In genomic region chr2:69212652-69213051, GRCm38 (mm10) we compare ENCODE assay signal across 23 mouse cellular contexts. TPM values are rescaled to one million over a fixed set of nuclear protein-coding genes. Genes with fewer than 3 reads are reported as not detected.
DNase-seq lines count a peak whose midpoint lies in the region; ATAC-seq lines count a peak whose summit lies in the region.
"Had no signal": no experiment of that assay in that cellular context is flagged by ENCODE, and none has a peak within 500 bp of the region (broad histone marks: within the 10 kb centered on the region; RNA-seq: fewer than 3 reads in every experiment).

No protein-coding gene starts in this region.

- 65% methylated on average over 10 of the region's 10 CpGs for WGBS in hindbrain, embryonic 16.5 days
- 77% methylated on average over 10 of the region's 10 CpGs for WGBS in hindbrain, embryonic 13.5 days
- WGBS in neural tube, embryonic 15.5 days, result 56% methylated on average over 10 of the region's 10 CpGs

- 0 out of 2 replicates have a peak, but pooled peaks have one; percentile 20 for ATAC-seq in hindbrain, embryonic 16.5 days
- ATAC-seq in hindbrain, embryonic 13.5 days (ENCODE audit: low FRiP score), result no peak
- peak; percentile 55; the same call in 1 of the 2 replicates for ATAC-seq in neural tube, embryonic 15.5 days (ENCODE audit: low FRiP score)
- ATAC-seq: activated CD4-positive, CD25-positive, alpha-beta regulatory T cell, adult 4 months; forebrain, embryonic 13.5 days; forebrain, embryonic 15.5 days; forebrain, postnatal 0 days had no signal

- peak; percentile 30 for DNase-seq in R1 (ENCODE audit: low read depth, low spot score)
- no peak for DNase-seq in retina, postnatal 1 day
- DNase-seq: adrenal gland, adult 8-10 months; adrenal gland, postnatal 14 days; adrenal gland, postnatal 36 days; cerebellum, adult 11-12 months; cerebellum, adult 2 months; cerebellum, adult 9-10 months; cerebellum, postnatal 10 days; cerebellum, postnatal 25 days; forebrain, postnatal 0 days had no signal

- H3K9me3 ChIP-seq in hindbrain, embryonic 16.5 days (ENCODE audit: control insufficient read depth, low read length), result no peaks in the 10 kb centered on the region
- no peaks in the 10 kb centered on the region for H3K9me3 ChIP-seq in hindbrain, embryonic 13.5 days
- H3K9me3 ChIP-seq in neural tube, embryonic 15.5 days (replicated peaks), result no peaks in the 10 kb centered on the region
- H3K9me3 ChIP-seq: embryonic facial prominence, embryonic 10.5 days; embryonic facial prominence, embryonic 12.5 days; forebrain, embryonic 13.5 days; forebrain, embryonic 15.5 days had no signal

- H3K27me3 ChIP-seq in hindbrain, embryonic 16.5 days (replicated peaks; ENCODE audit: control insufficient read depth, insufficient read depth, low read length), result no peaks in the 10 kb centered on the region
- H3K27me3 ChIP-seq in hindbrain, embryonic 13.5 days, result no peaks in the 10 kb centered on the region
- H3K27me3 ChIP-seq in neural tube, embryonic 15.5 days (replicated peaks), result no peaks in the 10 kb centered on the region
- H3K27me3 ChIP-seq: embryonic facial prominence, embryonic 12.5 days; forebrain, embryonic 13.5 days; forebrain, embryonic 15.5 days had no signal

- H3K4me3 ChIP-seq in hindbrain, embryonic 16.5 days (ENCODE audit: low read length), result no peak overlapping the region
- H3K4me3 ChIP-seq in hindbrain, embryonic 13.5 days, result no peak overlapping the region
- no peak overlapping the region for H3K4me3 ChIP-seq in neural tube, embryonic 15.5 days (replicated peaks)
- H3K4me3 ChIP-seq: embryonic facial prominence, embryonic 10.5 days; embryonic facial prominence, embryonic 12.5 days; forebrain, embryonic 13.5 days; forebrain, embryonic 15.5 days had no signal

- H3K36me3 ChIP-seq in hindbrain, embryonic 16.5 days (ENCODE audit: control insufficient read depth, insufficient read depth, low read length), result no peaks in the 10 kb centered on the region
- no peaks in the 10 kb centered on the region for H3K36me3 ChIP-seq in hindbrain, embryonic 13.5 days
- H3K36me3 ChIP-seq in neural tube, embryonic 15.5 days, result no peaks in the 10 kb centered on the region
- H3K36me3 ChIP-seq: embryonic facial prominence, embryonic 10.5 days; embryonic facial prominence, embryonic 12.5 days; forebrain, embryonic 15.5 days had no signal

- H3K27ac ChIP-seq in hindbrain, embryonic 16.5 days (ENCODE audit: low read depth, low read length), result no peak overlapping the region
- no peak overlapping the region for H3K27ac ChIP-seq in hindbrain, embryonic 13.5 days
- H3K27ac ChIP-seq in neural tube, embryonic 15.5 days (replicated peaks), result no peak overlapping the region
- H3K27ac ChIP-seq: embryonic facial prominence, embryonic 10.5 days; embryonic facial prominence, embryonic 12.5 days; forebrain, embryonic 13.5 days; forebrain, embryonic 15.5 days had no signal

- H3K4me1 ChIP-seq in hindbrain, embryonic 16.5 days (ENCODE audit: control insufficient read depth, insufficient read depth, low read depth, low read length), result no peaks in the 10 kb centered on the region
- H3K4me1 ChIP-seq in hindbrain, embryonic 13.5 days (replicated peaks), result peaks cover 11% of the 10 kb centered on the region; the same call in 1 of the 2 replicates
- no peaks in the 10 kb centered on the region for H3K4me1 ChIP-seq in neural tube, embryonic 15.5 days
- H3K4me1 ChIP-seq: embryonic facial prominence, embryonic 10.5 days; embryonic facial prominence, embryonic 12.5 days; forebrain, embryonic 15.5 days had no signal

- H3K9ac ChIP-seq in hindbrain, embryonic 16.5 days (ENCODE audit: low read depth, low read length), result no peak overlapping the region
- no peak overlapping the region for H3K9ac ChIP-seq in hindbrain, embryonic 13.5 days
- H3K9ac ChIP-seq in neural tube, embryonic 15.5 days (replicated peaks), result no peak overlapping the region
- H3K9ac ChIP-seq: embryonic facial prominence, embryonic 12.5 days; forebrain, embryonic 13.5 days; forebrain, embryonic 15.5 days; forebrain, postnatal 0 days had no signal

- H3K4me2 ChIP-seq in hindbrain, embryonic 16.5 days (ENCODE audit: low read length), result no peak overlapping the region
- no peak overlapping the region for H3K4me2 ChIP-seq in hindbrain, embryonic 13.5 days
- no peak overlapping the region for H3K4me2 ChIP-seq in neural tube, embryonic 15.5 days
- H3K4me2 ChIP-seq: embryonic facial prominence, embryonic 12.5 days; forebrain, embryonic 13.5 days; forebrain, embryonic 15.5 days had no signal

RNA-seq across cellular contexts. Expression of gene G6pc2, which starts 1.8 kb away (rescaled TPM):
- polyA plus RNA-seq in hindbrain, embryonic 16.5 days (2015; fragmentation: Nextera tagmentation; extraction: Ambion mirVana), result 0.37 and 0.38 TPM in 2 replicates
- 0.14 and 0.31 TPM in 2 replicates for polyA plus RNA-seq in hindbrain, embryonic 13.5 days (2015; fragmentation: Nextera tagmentation; extraction: Ambion mirVana)
- 0.19 and 0.31 TPM in 2 replicates for polyA plus RNA-seq in neural tube, embryonic 15.5 days (2015; fragmentation: Nextera tagmentation; extraction: Ambion mirVana)
- polyA plus RNA-seq: activated CD4-positive, CD25-positive, alpha-beta regulatory T cell, adult 4 months; C2C12; cerebellum, adult 2 months; cortical plate, adult 2 months; embryonic facial prominence, embryonic 10.5 days; embryonic facial prominence, embryonic 14.5 days; forebrain, embryonic 11.5 days; forebrain, embryonic 13.5 days; forebrain, embryonic 15.5 days; forebrain, postnatal 0 days had no signal

RNA-seq across cellular contexts. Expression of gene Spc25, which starts 6.7 kb away (rescaled TPM):
- polyA plus RNA-seq in hindbrain, embryonic 16.5 days (2015; fragmentation: Nextera tagmentation; extraction: Ambion mirVana), result 32.3 and 39.4 TPM in 2 replicates
- polyA plus RNA-seq in hindbrain, embryonic 13.5 days (2015; fragmentation: Nextera tagmentation; extraction: Ambion mirVana), result 44.9 and 50.3 TPM in 2 replicates
- 22.6 and 52.1 TPM in 2 replicates for polyA plus RNA-seq in neural tube, embryonic 15.5 days (2015; fragmentation: Nextera tagmentation; extraction: Ambion mirVana)
